Mouse (Mus musculus) hindbrain, embryonic 14.5 days (tissue): ENCODE measurements around the gene Rcc2. TPM values are rescaled to one million over a fixed set of nuclear protein-coding genes. Genes with fewer than 3 reads are reported as not detected.

Source experiments
- ATAC-seq: fragments of 200-750 bp; cut with Nextera tagmentation; 2 replicates; pipeline ENCODE4 v1.8.0; 2017; ENCODE audit warnings: moderate number of reproducible peaks, mild to moderate bottlenecking, moderate TSS enrichment, moderate library complexity; ENCODE audit not compliant: low FRiP score
- DNase-seq: peaks from one replicate; pipeline ENCODE4 v3.0.0-alpha.2; 2015; ENCODE audit warnings: low spot score
- H3K27ac ChIP-seq: fragments of 300-500 bp; sonication (generic); 2 replicates; pipeline ENCODE4 v1.5.1; 2014; ENCODE audit warnings: mild to moderate bottlenecking, moderate library complexity
- H3K27me3 ChIP-seq: fragments of 300-500 bp; sonication (generic); 2 replicates; pipeline ENCODE4 v1.6.1; 2014; ENCODE audit warnings: mild to moderate bottlenecking, low read length, mixed read lengths; ENCODE audit not compliant: control insufficient read depth, insufficient read depth
- H3K36me3 ChIP-seq: fragments of 300-500 bp; sonication (generic); replicated peaks from 2 replicates; pipeline ENCODE4 v1.6.1; 2014; ENCODE audit not compliant: control insufficient read depth, insufficient read depth
- H3K4me1 ChIP-seq: fragments of 300-500 bp; sonication (generic); replicated peaks from 2 replicates; pipeline ENCODE4 v1.6.1; 2014; ENCODE audit warnings: antibody characterized with exemption, low read length, mixed read lengths; ENCODE audit not compliant: control insufficient read depth, insufficient read depth
- H3K4me2 ChIP-seq: fragments of 300-500 bp; sonication (generic); replicated peaks from 2 replicates; pipeline ENCODE4 v1.6.1; 2014; ENCODE audit warnings: mild to moderate bottlenecking, moderate library complexity
- H3K4me3 ChIP-seq: fragments of 300-500 bp; sonication (generic); replicated peaks from 2 replicates; pipeline ENCODE4 v1.5.1; 2014; ENCODE audit warnings: mild to moderate bottlenecking, low read length
- H3K9ac ChIP-seq: fragments of 300-500 bp; sonication (generic); 2 replicates; pipeline ENCODE4 v1.6.1; 2014
- H3K9me3 ChIP-seq: fragments of 300-500 bp; sonication (generic); 2 replicates; pipeline ENCODE4 v1.6.1; 2016; ENCODE audit warnings: low read length; ENCODE audit not compliant: control insufficient read depth
- WGBS: fragments of 180-500 bp; shearing (Covaris S2); extraction: QIAGEN DNeasy Blood & Tissue Kit; methylation state at CpG from one replicate; pipeline ENCODE4 v1.1.7; 2014; 5-methylcytosine and 5-hydroxymethylcytosine counted together
- microRNA-seq: library from miRNA; unstranded; fragments of <30 nt; microRNA quantifications from one replicate; pipeline ENCODE4, GENCODE M21; 2016
- polyA plus RNA-seq: library from polyadenylated mRNA; unstranded; fragments of >200 nt; fragmentation: Nextera tagmentation; extraction: Ambion mirVana; gene quantifications from 2 replicates; pipeline ENCODE4 v1.2.1, GENCODE M21; 2014

Gene Rcc2
- polyA plus RNA-seq, 1 experiment from 2014 or later, result 13.8 TPM

GRCm38 (mm10) chr4:140763158-140763557 is 62.8 kb downstream of the Rcc2 start:
- Histone ChIP-seq H3K36me3 (no peaks in the 10 kb centered on the region), H3K27ac (no peak overlapping the region), H3K27me3 (no peaks in the 10 kb centered on the region), H3K9ac (no peak overlapping the region), H3K4me1 (no peaks in the 10 kb centered on the region), H3K4me3 (no peak overlapping the region), H3K4me2 (no peak overlapping the region), H3K9me3 (no peaks in the 10 kb centered on the region)
- no peak for DNase-seq
- no peak for ATAC-seq
- WGBS, result 16% methylated on average over 9 of the region's 9 CpGs

GRCm38 (mm10) chr4:140765936-140766335 is 65.6 kb downstream of the Rcc2 start:
- 82% methylated on average over 3 of the region's 3 CpGs for WGBS
- Histone ChIP-seq H3K9ac (no peak overlapping the region), H3K27ac (no peak overlapping the region), H3K4me2 (no peak overlapping the region), H3K36me3 (no peaks in the 10 kb centered on the region), H3K9me3 (no peaks in the 10 kb centered on the region), H3K4me3 (no peak overlapping the region), H3K4me1 (0 out of 2 replicates have a peak, but pooled peaks cover 3% of the 10 kb centered on the region), H3K27me3 (no peaks in the 10 kb centered on the region)
- DNase-seq (no peak), ATAC-seq (no peak)

GRCm38 (mm10) chr4:140768973-140769372 is 68.6 kb downstream of the Rcc2 start:
- no peak for DNase-seq
- 0 out of 2 replicates have a peak, but pooled peaks cover 3% of the 10 kb centered on the region for H3K4me1 ChIP-seq
- H3K9me3 ChIP-seq, result no peaks in the 10 kb centered on the region
- 80% methylated on average over 5 of the region's 5 CpGs for WGBS
- no peaks in the 10 kb centered on the region for H3K36me3 ChIP-seq
- no peak overlapping the region for H3K4me2 ChIP-seq
- no peak overlapping the region for H3K9ac ChIP-seq
- H3K27me3 ChIP-seq, result no peaks in the 10 kb centered on the region
- no peak overlapping the region for H3K27ac ChIP-seq
- no peak overlapping the region for H3K4me3 ChIP-seq
- ATAC-seq, result no peak

- ATAC-seq (no peak), DNase-seq (no peak)
- Histone ChIP-seq H3K4me3 (no peak overlapping the region), H3K9ac (no peak overlapping the region), H3K27ac (no peak overlapping the region), H3K36me3 (no peaks in the 10 kb centered on the region), H3K27me3 (no peaks in the 10 kb centered on the region), H3K4me2 (peak overlapping the region; percentile 33), H3K9me3 (no peaks in the 10 kb centered on the region), H3K4me1 (0 out of 2 replicates have a peak, but pooled peaks cover 3% of the 10 kb centered on the region)
- 13% methylated on average over 13 of the region's 13 CpGs for WGBS
Observed at GRCm38 (mm10) chr4:140770433-140770832, 70.1 kb downstream of the Rcc2 start.

GRCm38 (mm10) chr4:140771091-140771490 is 70.8 kb downstream of the Rcc2 start:
- 58% methylated on average over 4 of the region's 4 CpGs for WGBS
- Histone ChIP-seq H3K4me3 (no peak overlapping the region), H3K4me1 (0 out of 2 replicates have a peak, but pooled peaks cover 3% of the 10 kb centered on the region), H3K36me3 (no peaks in the 10 kb centered on the region), H3K9me3 (no peaks in the 10 kb centered on the region), H3K27me3 (no peaks in the 10 kb centered on the region), H3K4me2 (no peak overlapping the region), H3K27ac (no peak overlapping the region), H3K9ac (no peak overlapping the region)
- no peak for ATAC-seq
- no peak for DNase-seq

Small RNA genes within 50 kb of the gene (microRNA-seq; reads per million reads assigned to microRNA genes)
- gene Gm23045 (not detected), gene Gm25951 (not detected)

Other genes starting within 250 kb of the Rcc2 start
- 19.6 and 21.9 TPM in 2 replicates for gene Arhgef10l, start 34.5 kb upstream of the Rcc2 start, polyA plus RNA-seq
- gene Padi6, start 42.1 kb downstream of the Rcc2 start, polyA plus RNA-seq, result not detected in 2 replicates
- 0.08 and 0.22 TPM in 2 replicates for gene Padi4, start 73.7 kb downstream of the Rcc2 start, polyA plus RNA-seq
- not detected in 2 replicates for gene Padi3, start 110.1 kb downstream of the Rcc2 start, polyA plus RNA-seq
- not detected in 2 replicates for gene Padi1, start 145.2 kb downstream of the Rcc2 start, polyA plus RNA-seq
- gene Padi2, start 205.8 kb downstream of the Rcc2 start, polyA plus RNA-seq, result 0.74 and 1.5 TPM in 2 replicates